Mouse (Mus musculus) forebrain, postnatal 0 days (tissue): ENCODE measurements around the gene Map4k2. TPM values are rescaled to one million over a fixed set of nuclear protein-coding genes. Genes with fewer than 3 reads are reported as not detected.
A peak's percentile ranks its signal among the peaks of the same experiment; 100 is the strongest.
"Not testable (repeated sequence)": the region's sequence is repeated elsewhere in the genome, so short reads cannot be mapped to it uniquely, and the experiment has no call there.

ENCODE experiments used
- ATAC-seq: fragments of 200-750 bp; cut with Nextera tagmentation; 2 replicates; pipeline ENCODE4 v1.8.0; 2017; ENCODE audit warnings: mild to moderate bottlenecking, moderate library complexity
- DNase-seq: peaks from one replicate; pipeline ENCODE4 v3.0.0-alpha.2; 2015
- H3K27ac ChIP-seq: fragments of 300-500 bp; sonication (generic); 2 replicates; pipeline ENCODE4 v1.5.1; 2014; ENCODE audit warnings: low read depth, mild to moderate bottlenecking, antibody characterized with exemption, low read length, moderate library complexity, mixed read lengths
- H3K27me3 ChIP-seq: fragments of 300-500 bp; sonication (generic); 2 replicates; pipeline ENCODE4 v1.6.1; 2014; ENCODE audit warnings: mild to moderate bottlenecking, low read length, mixed read lengths; ENCODE audit not compliant: insufficient read depth
- H3K36me3 ChIP-seq: fragments of 300-500 bp; sonication (generic); 2 replicates; pipeline ENCODE4 v1.6.1; 2014; ENCODE audit warnings: mild to moderate bottlenecking, moderate library complexity; ENCODE audit not compliant: insufficient read depth
- H3K4me1 ChIP-seq: fragments of 300-500 bp; sonication (generic); 2 replicates; pipeline ENCODE4 v1.6.1; 2014; ENCODE audit warnings: antibody characterized with exemption; ENCODE audit not compliant: insufficient read depth
- H3K4me2 ChIP-seq: fragments of 300-500 bp; sonication (generic); 2 replicates; pipeline ENCODE4 v1.6.1; 2014; ENCODE audit warnings: low read depth, mild to moderate bottlenecking, moderate library complexity
- H3K4me3 ChIP-seq: fragments of 300-500 bp; sonication (generic); 2 replicates; pipeline ENCODE4 v1.5.1; 2014; ENCODE audit warnings: low read depth, low read length, mixed read lengths
- H3K9ac ChIP-seq: fragments of 300-500 bp; sonication (generic); 2 replicates; pipeline ENCODE4 v1.6.1; 2014; ENCODE audit warnings: mild to moderate bottlenecking
- H3K9me3 ChIP-seq: fragments of 300-500 bp; sonication (generic); 2 replicates; pipeline ENCODE4 v1.6.1; 2016; ENCODE audit warnings: low read length
- CTCF ChIP-seq: sonication (generic); IDR thresholded peaks from 2 replicates; pipeline ENCODE4 v1.5.1; 2016; ENCODE audit warnings: antibody characterized with exemption, control low read depth, low read depth
- WGBS: fragments of 180-500 bp; shearing (Covaris S2); extraction: QIAGEN DNeasy Blood & Tissue Kit; methylation state at CpG from one replicate; pipeline ENCODE4 v1.1.7; 2014; 5-methylcytosine and 5-hydroxymethylcytosine counted together
- polyA plus RNA-seq: library from polyadenylated mRNA; unstranded; fragments of >200 nt; fragmentation: Nextera tagmentation; extraction: Ambion mirVana; gene quantifications from 2 replicates; pipeline ENCODE4 v1.2.1, GENCODE M21; 2015
- total RNA-seq: library from RNA; depleted of rRNA; stranded (reverse); fragments of >200 nt; gene quantifications from 2 replicates; pipeline ENCODE4 v1.2.3, GENCODE M21; 2014

Gene Map4k2
- total and polyA plus RNA-seq, 2 experiments from 2014 or later: 9.7 to 55.8 TPM

DNA sequence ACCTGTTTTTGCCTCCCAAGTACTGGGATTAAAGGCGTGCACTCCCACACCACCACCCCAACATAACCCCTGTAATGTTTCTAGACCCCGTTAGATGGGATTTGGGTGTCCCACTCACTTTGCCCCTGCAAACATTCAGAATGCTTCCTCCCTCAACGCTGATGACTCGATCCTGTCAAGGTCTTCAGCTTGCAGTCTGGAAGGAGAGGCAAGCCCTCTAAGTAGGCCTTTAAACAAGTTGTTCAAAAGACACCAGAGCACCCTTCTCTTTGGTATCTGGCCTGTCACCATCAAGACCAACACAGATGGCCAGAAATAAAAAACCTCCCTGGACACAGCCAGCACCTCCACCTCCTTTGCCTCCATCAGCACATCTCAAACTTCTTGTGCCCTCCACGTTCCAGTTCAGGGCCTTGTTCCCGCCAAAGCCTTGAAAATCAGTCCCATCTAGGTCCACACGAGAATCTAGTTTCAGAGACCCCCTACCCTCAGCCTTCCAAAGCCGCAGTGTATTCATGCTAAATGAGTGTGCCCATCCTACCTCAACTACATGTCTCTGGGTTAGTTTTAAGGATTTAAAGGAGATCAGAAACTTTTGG is 35.3 kb upstream of the Map4k2 start:
- Histone ChIP-seq H3K4me1 (no peaks in the 10 kb centered on the region), H3K9ac (no peak overlapping the region), H3K36me3 (no peaks in the 10 kb centered on the region), H3K9me3 (no peaks in the 10 kb centered on the region), H3K27me3 (no peaks in the 10 kb centered on the region), H3K4me3 (peak overlapping the region; percentile 53; the same call in 1 of the 2 replicates), H3K27ac (no peak overlapping the region), H3K4me2 (peak overlapping the region; percentile 55; the same call in 1 of the 2 replicates)
- TF ChIP-seq CTCF: no peak
- ATAC-seq (no peak), DNase-seq (no peak)
- 62% methylated on average over 8 of the region's 8 CpGs for WGBS

DNA sequence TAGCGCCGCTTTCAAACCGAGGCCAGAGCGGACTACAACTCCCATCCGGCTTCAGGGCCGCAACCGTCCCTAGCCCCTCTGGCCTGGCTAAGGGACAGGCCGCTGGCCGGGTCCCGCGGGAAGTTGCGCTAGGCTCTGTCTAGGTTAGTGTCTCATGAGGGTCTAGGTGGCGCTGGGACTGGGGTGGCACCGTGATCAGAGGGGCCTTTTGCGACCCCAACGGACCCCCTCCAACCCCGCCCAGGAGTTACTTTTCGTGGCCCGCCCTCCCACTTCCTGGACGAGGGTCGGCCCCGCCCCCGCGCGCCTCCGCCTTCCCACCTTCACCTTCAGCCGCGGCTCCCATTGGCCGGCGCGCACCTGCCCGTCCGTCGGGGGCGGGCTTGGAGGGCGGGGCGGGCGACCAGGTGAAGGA is 34.8 kb upstream of the Map4k2 start, which contains the start of gene Cdc42bpg:
Gene Cdc42bpg (plus strand): TSS at position 320 of the 415 bp plus-strand sequence.
- Histone ChIP-seq H3K9ac (peak within 1 kb of the TSS; percentile 50), H3K9me3 (no peaks in the 10 kb centered on the region), H3K27me3 (no peaks in the 10 kb centered on the region), H3K36me3 (no peaks in the 10 kb centered on the region), H3K4me1 (no peaks in the 10 kb centered on the region), H3K4me2 (peak within 1 kb of the TSS; percentile 55), H3K4me3 (peak within 1 kb of the TSS; percentile 53), H3K27ac (no peak within 1 kb of the TSS)
- TF ChIP-seq CTCF: no peak
- DNase-seq: peak; percentile 36
- ATAC-seq: peak; percentile 38
- 3% methylated on average over 36 of the region's 38 CpGs for WGBS

DNA sequence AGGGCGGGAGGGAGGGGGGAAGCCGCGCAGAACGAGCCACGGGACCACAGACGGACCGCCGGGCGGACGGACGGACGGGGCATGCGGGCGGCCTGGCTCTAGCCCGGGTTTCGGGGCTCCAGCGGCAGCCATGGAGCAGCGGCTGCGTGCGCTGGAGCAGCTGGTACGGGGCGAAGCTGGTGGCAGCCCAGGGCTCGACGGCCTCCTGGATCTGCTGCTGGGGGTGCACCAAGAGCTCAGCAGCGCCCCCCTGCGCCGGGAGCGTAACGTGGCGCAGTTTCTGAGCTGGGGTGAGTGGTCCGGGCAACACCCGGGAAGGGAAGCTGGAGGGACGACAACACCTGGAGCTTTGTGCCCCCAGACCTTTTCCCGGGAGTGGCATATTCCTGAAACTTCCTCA is 34.3 kb upstream of the Map4k2 start:
- Histone ChIP-seq H3K4me2 (peak overlapping the region; percentile 55), H3K27ac (no peak overlapping the region), H3K27me3 (no peaks in the 10 kb centered on the region), H3K36me3 (no peaks in the 10 kb centered on the region), H3K4me3 (peak overlapping the region; percentile 53), H3K9me3 (no peaks in the 10 kb centered on the region), H3K9ac (peak overlapping the region; percentile 50), H3K4me1 (no peaks in the 10 kb centered on the region)
- peak; percentile 61 for ATAC-seq
- under 1% methylated on average over 34 of the region's 34 CpGs for WGBS
- DNase-seq: peak; percentile 77
- TF ChIP-seq CTCF: peak; percentile 73

DNA sequence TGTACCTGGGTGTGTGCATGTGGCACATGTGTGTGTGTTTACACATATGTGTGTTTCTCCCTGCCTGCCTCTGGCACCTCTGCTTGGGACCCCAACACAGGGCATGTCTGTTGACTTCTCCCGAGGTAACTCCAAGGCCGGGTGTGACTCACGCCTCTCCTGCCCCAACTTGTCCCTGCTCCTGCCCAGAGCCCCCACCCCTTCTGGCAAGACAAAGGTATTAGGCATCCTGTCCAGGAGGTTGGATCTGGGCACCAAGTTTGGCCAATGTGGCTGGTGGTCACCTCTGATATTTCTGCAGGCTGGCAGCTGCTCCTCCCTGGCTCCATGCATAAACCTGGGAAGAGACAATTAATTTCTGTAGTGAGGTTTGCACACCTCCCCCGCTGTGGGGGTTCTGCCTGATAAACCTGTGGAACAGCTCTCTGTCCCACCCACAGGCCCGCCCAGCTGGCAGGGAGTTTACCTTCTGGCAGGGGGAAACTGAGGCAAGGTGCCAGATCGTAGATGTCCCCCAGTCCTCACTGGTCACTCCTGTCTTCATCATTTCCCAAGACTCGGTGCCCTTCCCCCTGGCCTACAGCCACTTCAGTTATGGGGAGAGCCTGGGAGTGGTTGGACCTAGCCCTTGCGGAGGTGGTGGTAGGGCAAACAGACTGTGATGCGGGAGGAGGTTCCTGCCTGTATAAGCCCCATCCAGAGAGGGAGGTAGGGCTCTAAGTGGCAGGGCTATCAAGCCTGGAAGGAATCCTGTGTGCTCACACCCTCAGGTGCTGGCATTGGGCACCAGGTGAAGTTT is 33.0 kb upstream of the Map4k2 start:
- DNase-seq (no peak), ATAC-seq (no peak)
- TF ChIP-seq CTCF: no peak
- Histone ChIP-seq H3K27ac (no peak overlapping the region), H3K9ac (no peak overlapping the region), H3K9me3 (no peaks in the 10 kb centered on the region), H3K27me3 (no peaks in the 10 kb centered on the region), H3K4me3 (no peak overlapping the region), H3K4me2 (no peak overlapping the region), H3K4me1 (no peaks in the 10 kb centered on the region), H3K36me3 (no peaks in the 10 kb centered on the region)
- 89% methylated on average over 9 of the region's 9 CpGs for WGBS

DNA sequence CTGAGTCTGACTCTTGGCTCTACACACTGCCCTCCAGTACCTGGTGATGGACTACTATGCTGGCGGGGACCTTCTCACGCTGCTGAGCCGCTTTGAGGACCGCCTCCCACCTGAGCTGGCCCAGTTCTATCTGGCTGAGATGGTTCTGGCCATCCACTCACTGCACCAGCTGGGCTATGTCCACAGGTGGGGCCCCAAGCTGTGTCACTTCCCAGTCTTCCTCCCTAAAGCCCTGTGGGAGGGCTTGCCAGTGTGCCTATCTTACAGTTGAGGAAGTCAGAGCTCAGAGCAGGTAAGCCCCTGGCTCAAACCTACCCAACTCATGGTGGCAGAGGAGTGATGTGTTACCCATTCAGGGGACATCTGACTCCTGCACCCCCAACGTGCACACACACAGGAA is 30.8 kb upstream of the Map4k2 start:
- Histone ChIP-seq H3K27me3 (no peaks in the 10 kb centered on the region), H3K36me3 (peaks cover 9% of the 10 kb centered on the region; the same call in 1 of the 2 replicates), H3K4me2 (no peak overlapping the region), H3K4me3 (no peak overlapping the region), H3K9ac (no peak overlapping the region), H3K27ac (no peak overlapping the region), H3K4me1 (no peaks in the 10 kb centered on the region), H3K9me3 (no peaks in the 10 kb centered on the region)
- ATAC-seq (no peak), DNase-seq (no peak)
- TF ChIP-seq CTCF: no peak
- 88% methylated on average over 5 of the region's 5 CpGs for WGBS

DNA sequence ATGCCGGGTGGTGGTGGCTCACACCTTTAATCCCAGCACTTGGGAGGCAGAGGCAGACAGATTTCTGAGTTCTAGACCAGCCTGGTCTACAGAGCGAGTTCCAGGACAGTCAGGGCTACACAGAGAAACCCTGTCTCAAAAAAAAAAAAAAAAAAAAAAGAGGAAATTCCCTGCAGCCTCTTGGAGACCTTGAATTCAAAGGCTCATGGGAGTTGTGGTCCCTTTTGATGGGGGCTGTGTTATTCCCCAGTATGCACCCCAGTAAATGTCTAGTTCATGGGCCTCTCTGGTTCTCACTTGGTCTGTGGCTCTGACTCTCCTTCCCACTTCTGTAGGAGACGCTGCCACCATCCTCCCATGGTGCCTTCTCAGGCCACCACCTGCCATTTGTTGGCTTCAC is 29.2 kb upstream of the Map4k2 start:
- not testable (repeated sequence) for DNase-seq, H3K4me1 ChIP-seq, H3K36me3 ChIP-seq, H3K9me3 ChIP-seq, H3K27me3 ChIP-seq, H3K27ac ChIP-seq, H3K9ac ChIP-seq, H3K4me3 ChIP-seq, H3K4me2 ChIP-seq, ATAC-seq
- 92% methylated on average over 3 of the region's 3 CpGs for WGBS

DNA sequence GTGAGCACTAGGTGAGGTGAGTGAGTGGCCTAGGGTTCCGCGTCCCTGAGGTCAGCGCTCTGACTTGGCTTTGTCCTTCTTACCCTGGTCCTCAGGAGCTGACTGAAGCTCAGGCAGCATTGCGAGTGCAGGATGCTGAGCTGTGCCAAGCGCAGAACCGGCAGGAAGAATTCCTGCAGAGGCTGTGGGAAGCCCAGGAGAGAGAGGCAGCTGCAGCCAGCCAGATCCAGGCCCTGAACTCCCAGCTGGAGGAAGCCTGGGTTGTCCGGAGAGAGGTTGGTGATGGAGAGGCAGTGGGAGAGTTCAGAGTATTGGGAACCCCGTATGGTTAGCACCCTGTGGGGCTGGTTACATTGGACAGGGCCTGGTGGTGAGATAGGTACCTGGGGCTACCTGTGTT is 27.1 kb upstream of the Map4k2 start:
- TF ChIP-seq CTCF: no peak
- H3K9ac ChIP-seq: no peak overlapping the region
- DNase-seq (no peak), ATAC-seq (no peak)
- 91% methylated on average over 8 of the region's 8 CpGs for WGBS
- H3K4me2 ChIP-seq: no peak overlapping the region
- H3K4me1 ChIP-seq: no peaks in the 10 kb centered on the region
- H3K9me3 ChIP-seq: no peaks in the 10 kb centered on the region
- no peak overlapping the region for H3K27ac ChIP-seq
- no peaks in the 10 kb centered on the region for H3K27me3 ChIP-seq
- no peak overlapping the region for H3K4me3 ChIP-seq
- peaks cover 9% of the 10 kb centered on the region; the same call in 1 of the 2 replicates for H3K36me3 ChIP-seq
